Mouse (Mus musculus) liver, adult 2 months (tissue): ENCODE results near the gene Ssbp2. TPM values are rescaled to one million over a fixed set of nuclear protein-coding genes. Genes with fewer than 3 reads are reported as not detected.
A peak's percentile ranks its signal among the peaks of the same experiment; 100 is the strongest.

Source experiments
- DNase-seq: peaks from one replicate; pipeline ENCODE4 v3.0.0-alpha.2; 2011; ENCODE audit warnings: low read depth, low spot score; ENCODE audit errors: extremely low read depth
- H3K27ac ChIP-seq: fragments of 200-500 bp; replicated peaks from 2 replicates; pipeline ENCODE4 v1.5.1; 2012; ENCODE audit warnings: low read depth, mild to moderate bottlenecking, control low read depth, inconsistent platforms, low read length; ENCODE audit not compliant: insufficient read depth
- H3K27me3 ChIP-seq: fragments of 200-500 bp; 2 replicates; pipeline ENCODE4 v1.6.1; 2012; ENCODE audit warnings: mild to moderate bottlenecking, moderate library complexity, low read length, inconsistent platforms; ENCODE audit not compliant: control insufficient read depth, insufficient read depth
- H3K36me3 ChIP-seq: fragments of 200-500 bp; 2 replicates; pipeline ENCODE4 v1.6.1; 2012; ENCODE audit warnings: low read length, inconsistent platforms; ENCODE audit not compliant: control insufficient read depth, insufficient read depth
- H3K4me1 ChIP-seq: fragments of 200-500 bp; 2 replicates; pipeline ENCODE4 v1.6.1; 2011; ENCODE audit warnings: low read length; ENCODE audit not compliant: control insufficient read depth, insufficient read depth
- H3K4me3 ChIP-seq: fragments of 200-500 bp; 2 replicates; pipeline ENCODE4 v1.5.1; 2011; ENCODE audit warnings: low read depth, mild to moderate bottlenecking, control low read depth, low read length, moderate library complexity; ENCODE audit not compliant: insufficient read depth
- H3K79me2 ChIP-seq: fragments of 200-500 bp; 2 replicates; pipeline ENCODE4 v1.6.1; 2012; ENCODE audit warnings: inconsistent platforms, mild to moderate bottlenecking, low read length, moderate library complexity; ENCODE audit not compliant: control insufficient read depth, insufficient read depth
- H3K9ac ChIP-seq: fragments of 200-500 bp; 2 replicates; pipeline ENCODE4 v1.6.1; 2012; ENCODE audit warnings: low read depth, mild to moderate bottlenecking, control low read depth, inconsistent platforms, low read length
- CTCF ChIP-seq: fragments of 200-500 bp; IDR thresholded peaks from 2 replicates; pipeline ENCODE4 v1.5.1; 2011; ENCODE audit warnings: low read depth, low read length, control low read depth
- POLR2A ChIP-seq: fragments of 200-500 bp; IDR thresholded peaks from 2 replicates; pipeline ENCODE4 v1.6.1; 2011; ENCODE audit warnings: low read length, control low read depth; ENCODE audit not compliant: insufficient read depth; ENCODE audit errors: extremely low read depth
- WGBS: fragments of 180-500 bp; shearing (Covaris S2); methylation state at CpG from one replicate; pipeline ENCODE4 v1.1.7; 2018; 5-methylcytosine and 5-hydroxymethylcytosine counted together
- polyA plus RNA-seq: library from polyadenylated mRNA; depleted of rRNA; stranded (reverse); fragments of >200 nt; gene quantifications from 2 replicates; pipeline ENCODE4 v1.2.3, GENCODE M21; 2012
- total RNA-seq: library from RNA; depleted of rRNA; stranded (reverse); fragments of >200 nt; gene quantifications from 2 replicates; pipeline ENCODE4 v1.2.3, GENCODE M21; 2014

Ssbp2 gene
- total and polyA plus RNA-seq, 2 experiments: 1.2 to 1.7 TPM

DNA sequence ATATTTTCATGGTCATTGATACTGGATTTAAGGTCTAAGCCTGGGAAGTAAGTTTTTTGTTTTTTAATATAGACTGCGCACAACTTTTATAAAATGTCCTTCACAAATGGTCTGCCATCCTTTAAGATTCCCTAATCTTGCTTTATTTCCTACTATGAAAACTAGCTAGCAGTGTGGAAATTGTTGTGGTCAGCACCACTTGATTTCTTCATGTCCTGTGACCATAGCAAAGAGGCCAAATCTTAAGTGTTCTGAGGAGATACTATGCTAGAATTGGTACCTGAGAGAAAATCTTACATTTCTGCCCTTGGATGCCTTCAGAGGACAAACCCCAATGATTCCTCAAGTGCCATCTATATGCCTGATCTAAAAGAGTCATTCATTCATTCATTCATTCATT lies 60.9 kb downstream of the Ssbp2 start:
- Histone ChIP-seq H3K9ac (no peak overlapping the region), H3K4me3 (no peak overlapping the region), H3K27ac (no peak overlapping the region), H3K4me1 (no peaks in the 10 kb centered on the region), H3K79me2 (no peaks in the 10 kb centered on the region), H3K27me3 (no peaks in the 10 kb centered on the region), H3K36me3 (no peaks in the 10 kb centered on the region)
- 94% methylated on average over 1 of the region's 1 CpGs for WGBS
- no peak for TF ChIP-seq CTCF
- TF ChIP-seq POLR2A: no peak
- no peak for DNase-seq

- Histone ChIP-seq H3K36me3 (no peaks in the 10 kb centered on the region), H3K79me2 (no peaks in the 10 kb centered on the region), H3K9ac (no peak overlapping the region), H3K4me1 (no peaks in the 10 kb centered on the region), H3K4me3 (no peak overlapping the region), H3K27ac (no peak overlapping the region), H3K27me3 (no peaks in the 10 kb centered on the region)
- 97% methylated on average over 12 of the region's 12 CpGs for WGBS
- TF ChIP-seq POLR2A: no peak
- TF ChIP-seq CTCF: no peak
- DNase-seq: no peak
Observed at GRCm38 (mm10) chr13:91526058-91526457, 66.0 kb downstream of the Ssbp2 start.

DNA sequence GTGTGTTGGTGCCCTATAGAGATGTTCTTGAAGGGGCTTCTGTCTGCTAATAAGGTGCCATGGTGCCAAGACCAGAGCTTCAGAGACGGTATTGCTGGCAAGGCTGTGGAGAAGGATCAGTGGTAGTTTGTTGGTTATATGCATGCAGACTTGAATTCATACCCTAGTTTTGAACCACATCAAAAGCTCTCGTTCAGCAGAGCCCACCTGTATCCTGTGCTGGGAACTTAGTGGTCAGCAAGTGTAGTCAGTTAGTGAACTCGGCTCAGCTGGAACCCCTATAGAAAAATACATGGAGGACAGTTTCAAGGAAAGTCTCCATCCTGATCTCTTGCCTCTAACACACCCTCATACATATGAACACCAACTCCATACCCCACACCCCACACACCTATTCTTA lies 69.7 kb downstream of the Ssbp2 start:
- DNase-seq: no peak
- no peaks in the 10 kb centered on the region for H3K27me3 ChIP-seq
- H3K9ac ChIP-seq: no peak overlapping the region
- H3K4me3 ChIP-seq: no peak overlapping the region
- no peak overlapping the region for H3K27ac ChIP-seq
- no peaks in the 10 kb centered on the region for H3K36me3 ChIP-seq
- no peak for TF ChIP-seq CTCF
- TF ChIP-seq POLR2A: no peak
- no peaks in the 10 kb centered on the region for H3K4me1 ChIP-seq
- no peaks in the 10 kb centered on the region for H3K79me2 ChIP-seq
- WGBS: 94% methylated on average over 3 of the region's 3 CpGs

- 95% methylated on average over 3 of the region's 3 CpGs for WGBS
- Histone ChIP-seq H3K27ac (no peak overlapping the region), H3K27me3 (no peaks in the 10 kb centered on the region), H3K4me3 (no peak overlapping the region), H3K4me1 (no peaks in the 10 kb centered on the region), H3K9ac (no peak overlapping the region), H3K36me3 (no peaks in the 10 kb centered on the region), H3K79me2 (no peaks in the 10 kb centered on the region)
- no peak for TF ChIP-seq POLR2A
- no peak for DNase-seq
Observed at GRCm38 (mm10) chr13:91536711-91537110, 76.6 kb downstream of the Ssbp2 start.

- TF ChIP-seq CTCF (no peak), POLR2A (no peak)
- 90% methylated on average over 2 of the region's 2 CpGs for WGBS
- H3K36me3 ChIP-seq: no peaks in the 10 kb centered on the region
- H3K79me2 ChIP-seq: no peaks in the 10 kb centered on the region
- H3K4me3 ChIP-seq: no peak overlapping the region
- no peak overlapping the region for H3K9ac ChIP-seq
- no peaks in the 10 kb centered on the region for H3K4me1 ChIP-seq
- no peaks in the 10 kb centered on the region for H3K27me3 ChIP-seq
- no peak overlapping the region for H3K27ac ChIP-seq
- DNase-seq: no peak
Observed at GRCm38 (mm10) chr13:91540145-91541068, 80.3 kb downstream of the Ssbp2 start.

GRCm38 (mm10) chr13:91541069-91541429 lies 81.0 kb downstream of the Ssbp2 start:
- TF ChIP-seq CTCF (no peak), POLR2A (no peak)
- Histone ChIP-seq H3K4me1 (no peaks in the 10 kb centered on the region), H3K4me3 (no peak overlapping the region), H3K27ac (no peak overlapping the region), H3K36me3 (no peaks in the 10 kb centered on the region), H3K9ac (no peak overlapping the region), H3K79me2 (no peaks in the 10 kb centered on the region), H3K27me3 (no peaks in the 10 kb centered on the region)
- WGBS: 41% methylated on average over 6 of the region's 6 CpGs
- peak; percentile 55 for DNase-seq
